Mouse (Mus musculus) neural tube, embryonic 11.5 days (tissue): ENCODE data around the gene Gm49366. TPM values are rescaled to one million over a fixed set of nuclear protein-coding genes. Genes with fewer than 3 reads are reported as not detected.
A peak's percentile ranks its signal among the peaks of the same experiment; 100 is the strongest.
"Not testable (repeated sequence)": the region's sequence is repeated elsewhere in the genome, so short reads cannot be mapped to it uniquely, and the experiment has no call there.

ENCODE experiments used
- ATAC-seq: fragments of 200-750 bp; cut with Nextera tagmentation; 2 replicates; pipeline ENCODE4 v1.8.0; 2017; ENCODE audit warnings: moderate number of reproducible peaks, mild to moderate bottlenecking, moderate TSS enrichment, moderate library complexity; ENCODE audit not compliant: insufficient read depth, low FRiP score, low TSS enrichment
- DNase-seq: peaks from one replicate; pipeline ENCODE4 v3.0.0-alpha.2; 2015; ENCODE audit warnings: low spot score
- H3K27ac ChIP-seq: fragments of 300-500 bp; sonication (generic); 2 replicates; pipeline ENCODE4 v1.5.1; 2014; ENCODE audit warnings: low read depth, mild to moderate bottlenecking, low read length
- H3K27me3 ChIP-seq: fragments of 300-500 bp; sonication (generic); 2 replicates; pipeline ENCODE4 v1.6.1; 2014; ENCODE audit warnings: mild to moderate bottlenecking, low read length, mixed read lengths; ENCODE audit not compliant: control insufficient read depth, insufficient read depth
- H3K36me3 ChIP-seq: fragments of 300-500 bp; sonication (generic); 2 replicates; pipeline ENCODE4 v1.6.1; 2014; ENCODE audit warnings: mild to moderate bottlenecking, low read length, moderate library complexity, mixed read lengths; ENCODE audit not compliant: control insufficient read depth, insufficient read depth
- H3K4me1 ChIP-seq: fragments of 300-500 bp; sonication (generic); 2 replicates; pipeline ENCODE4 v1.6.1; 2014; ENCODE audit warnings: low read length, mixed read lengths; ENCODE audit not compliant: control insufficient read depth, insufficient read depth
- H3K4me2 ChIP-seq: fragments of 300-500 bp; sonication (generic); 2 replicates; pipeline ENCODE4 v1.6.1; 2014; ENCODE audit warnings: low read depth, mild to moderate bottlenecking, moderate library complexity
- H3K4me3 ChIP-seq: fragments of 300-500 bp; sonication (generic); 2 replicates; pipeline ENCODE4 v1.5.1; 2014; ENCODE audit warnings: low read depth, low read length
- H3K9ac ChIP-seq: fragments of 300-500 bp; sonication (generic); 2 replicates; pipeline ENCODE4 v1.6.1; 2014; ENCODE audit warnings: mild to moderate bottlenecking, low read length
- H3K9me3 ChIP-seq: fragments of 300-500 bp; sonication (generic); 2 replicates; pipeline ENCODE4 v1.6.1; 2016; ENCODE audit warnings: low read length; ENCODE audit not compliant: control insufficient read depth
- WGBS: fragments of 180-500 bp; shearing (Covaris S2); extraction: QIAGEN DNeasy Blood & Tissue Kit; methylation state at CpG from one replicate; pipeline ENCODE4 v1.1.7; 2014; 5-methylcytosine and 5-hydroxymethylcytosine counted together
- polyA plus RNA-seq: library from polyadenylated mRNA; unstranded; fragments of >200 nt; fragmentation: Nextera tagmentation; extraction: Ambion mirVana; gene quantifications from 2 replicates; pipeline ENCODE4 v1.2.1, GENCODE M21; 2014

The Gm49366 gene
- polyA plus RNA-seq, 1 experiment from 2014 or later: not detected

DNA sequence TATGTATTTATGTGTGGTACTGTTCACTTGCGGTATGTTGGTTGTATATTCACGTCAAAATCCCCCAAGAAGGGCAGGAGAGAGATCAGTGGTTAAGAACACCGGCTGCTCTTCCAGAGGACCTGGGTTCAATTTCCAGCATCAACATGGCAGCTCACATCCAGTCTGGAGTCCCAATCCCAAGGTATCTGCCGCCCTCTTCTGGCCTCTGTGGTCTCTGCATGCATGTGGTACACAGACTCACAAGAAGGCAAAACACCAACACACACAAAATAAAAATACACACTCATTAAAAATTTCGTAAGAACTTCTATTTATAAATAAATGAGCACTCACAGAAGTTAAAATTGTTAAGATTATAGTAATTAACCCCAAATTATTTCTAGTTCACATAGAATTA, 24.5 kb downstream of the Gm49366 start:
- WGBS: 72% methylated on average over 5 of the region's 5 CpGs
- no peak overlapping the region for H3K9ac ChIP-seq
- no peak for DNase-seq

DNA sequence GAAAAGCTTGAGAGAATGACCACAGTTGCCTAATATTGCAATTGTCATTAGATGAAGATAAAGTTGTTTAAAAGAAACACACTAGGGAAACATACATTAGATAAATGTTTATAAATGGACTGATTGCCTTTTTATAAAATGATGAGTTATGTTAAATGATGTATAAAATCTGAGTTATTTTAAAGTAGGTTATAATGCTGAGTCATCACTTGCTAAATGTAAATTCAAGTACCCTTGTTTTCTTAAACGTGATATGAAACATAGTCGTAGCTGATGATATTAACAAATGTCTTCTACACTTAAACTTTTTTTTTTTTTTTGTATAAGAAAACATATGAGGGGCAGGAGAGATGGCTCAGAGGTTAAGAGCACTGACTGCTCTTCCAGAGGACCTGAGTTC, 25.1 kb downstream of the Gm49366 start:
- H3K9me3 ChIP-seq: no peaks in the 10 kb centered on the region
- no peak overlapping the region for H3K27ac ChIP-seq
- DNase-seq (no peak), ATAC-seq (no peak)
- no peaks in the 10 kb centered on the region for H3K4me1 ChIP-seq
- no peak overlapping the region for H3K4me2 ChIP-seq
- no peaks in the 10 kb centered on the region for H3K36me3 ChIP-seq
- H3K27me3 ChIP-seq: peaks cover 8% of the 10 kb centered on the region
- no peak overlapping the region for H3K9ac ChIP-seq
- WGBS: 84% methylated on average over 2 of the region's 2 CpGs
- no peak overlapping the region for H3K4me3 ChIP-seq

More for the DNA sequence above, 24.5 kb downstream of the Gm49366 start:
- H3K9me3 ChIP-seq: no peaks in the 10 kb centered on the region
- no peaks in the 10 kb centered on the region for H3K4me1 ChIP-seq
- H3K36me3 ChIP-seq: no peaks in the 10 kb centered on the region
- no peak overlapping the region for H3K27ac ChIP-seq
- peaks cover 2% of the 10 kb centered on the region; the same call in 1 of the 2 replicates for H3K27me3 ChIP-seq
- H3K4me2 ChIP-seq: no peak overlapping the region
- H3K4me3 ChIP-seq: no peak overlapping the region
- no peak for ATAC-seq

DNA sequence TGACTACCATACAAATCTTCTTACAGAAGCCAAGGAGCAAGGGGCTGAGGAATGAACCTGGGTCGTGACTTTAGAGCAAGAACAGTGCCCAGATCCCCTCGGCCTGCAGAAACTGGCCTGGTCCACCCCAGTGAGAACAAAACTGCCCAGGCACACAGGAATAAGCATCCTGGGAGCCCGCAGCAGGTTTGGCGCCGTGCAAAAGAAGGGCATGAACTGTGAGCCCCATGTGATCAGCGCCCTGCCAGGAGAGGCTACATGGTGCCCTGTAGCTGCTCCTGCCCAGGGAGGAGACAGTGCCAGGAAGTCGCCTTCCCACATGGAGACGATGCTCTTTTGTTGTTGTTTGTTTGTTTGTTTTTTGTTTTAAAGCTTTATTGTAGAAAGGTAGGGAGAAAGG, 25.9 kb downstream of the Gm49366 start:
- no peak for ATAC-seq
- Histone ChIP-seq H3K27me3 (peaks cover 13% of the 10 kb centered on the region), H3K4me2 (no peak overlapping the region), H3K27ac (no peak overlapping the region), H3K9me3 (no peaks in the 10 kb centered on the region), H3K4me1 (no peaks in the 10 kb centered on the region), H3K36me3 (no peaks in the 10 kb centered on the region), H3K4me3 (no peak overlapping the region), H3K9ac (no peak overlapping the region)
- DNase-seq: no peak
- WGBS: 77% methylated on average over 8 of the region's 8 CpGs

GRCm38 (mm10) chr12:84067752-84068151, 29.0 kb downstream of the Gm49366 start:
- WGBS: 88% methylated on average over 4 of the region's 4 CpGs
- no peaks in the 10 kb centered on the region for H3K4me1 ChIP-seq
- no peak overlapping the region for H3K9ac ChIP-seq
- no peak for DNase-seq
- H3K4me3 ChIP-seq: no peak overlapping the region
- no peak for ATAC-seq
- no peaks in the 10 kb centered on the region for H3K36me3 ChIP-seq
- H3K27me3 ChIP-seq: peaks cover 22% of the 10 kb centered on the region
- no peak overlapping the region for H3K27ac ChIP-seq
- H3K4me2 ChIP-seq: no peak overlapping the region
- H3K9me3 ChIP-seq: no peaks in the 10 kb centered on the region

DNA sequence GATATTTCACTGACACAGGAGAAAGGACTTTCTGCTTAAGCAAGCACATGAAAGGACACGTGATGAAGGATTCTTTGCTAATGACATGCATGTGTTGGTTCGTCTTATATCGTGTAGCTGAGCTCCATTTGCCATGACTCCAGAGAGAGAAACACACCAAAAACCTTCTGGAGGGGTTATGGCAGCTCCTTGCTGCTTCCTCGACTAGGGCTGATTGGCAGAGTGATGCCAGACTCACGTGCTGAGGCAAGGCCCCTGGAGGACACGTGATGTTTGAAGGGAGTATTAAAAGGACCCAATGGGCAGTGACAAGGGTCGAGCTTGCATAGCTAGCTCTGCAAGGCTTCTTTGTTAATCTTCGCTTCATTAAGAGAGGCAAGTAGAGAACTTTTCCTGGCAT, 29.6 kb downstream of the Gm49366 start:
- WGBS: 76% methylated on average over 8 of the region's 8 CpGs
- no peaks in the 10 kb centered on the region for H3K36me3 ChIP-seq
- H3K9me3 ChIP-seq: no peaks in the 10 kb centered on the region
- no peak for ATAC-seq
- no peak for DNase-seq
- H3K9ac ChIP-seq: no peak overlapping the region
- peaks cover 22% of the 10 kb centered on the region for H3K27me3 ChIP-seq
- H3K4me1 ChIP-seq: no peaks in the 10 kb centered on the region
- H3K4me2 ChIP-seq: no peak overlapping the region
- H3K27ac ChIP-seq: no peak overlapping the region
- no peak overlapping the region for H3K4me3 ChIP-seq

GRCm38 (mm10) chr12:84068986-84069385, 30.3 kb downstream of the Gm49366 start, which contains the start of gene Acot5:
Gene Acot5, plus strand, starts transcription at chr12:84069325.
- ATAC-seq: no peak
- H3K4me1 ChIP-seq: no peaks in the 10 kb centered on the region
- H3K9ac ChIP-seq: no peak within 1 kb of the TSS; the same call in 1 of the 2 replicates
- DNase-seq: no peak
- peaks cover 22% of the 10 kb centered on the region for H3K27me3 ChIP-seq
- H3K27ac ChIP-seq: no peak within 1 kb of the TSS
- H3K4me3 ChIP-seq: peak within 1 kb of the TSS; percentile 33
- 64% methylated on average over 9 of the region's 9 CpGs for WGBS
- H3K36me3 ChIP-seq: no peaks in the 10 kb centered on the region
- peak within 1 kb of the TSS; percentile 52 for H3K4me2 ChIP-seq
- no peaks in the 10 kb centered on the region for H3K9me3 ChIP-seq

DNA sequence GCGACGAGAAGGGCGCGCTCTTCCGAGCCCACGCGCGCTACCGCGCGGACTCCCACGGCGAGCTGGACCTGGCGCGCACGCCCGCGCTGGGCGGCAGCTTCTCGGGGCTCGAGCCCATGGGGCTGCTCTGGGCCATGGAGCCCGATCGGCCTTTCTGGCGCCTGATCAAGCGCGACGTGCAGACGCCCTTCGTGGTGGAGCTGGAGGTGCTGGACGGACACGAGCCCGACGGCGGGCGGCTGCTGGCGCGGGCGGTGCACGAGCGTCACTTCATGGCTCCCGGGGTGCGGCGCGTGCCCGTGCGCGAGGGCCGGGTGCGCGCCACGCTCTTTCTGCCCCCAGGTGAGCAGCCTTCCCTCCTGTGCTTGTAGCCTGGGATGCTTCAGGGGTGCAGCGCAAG, 30.8 kb downstream of the Gm49366 start:
- peak; percentile 17 for DNase-seq
- H3K27me3 ChIP-seq: peaks cover 22% of the 10 kb centered on the region
- not testable (repeated sequence) for H3K36me3 ChIP-seq, ATAC-seq, H3K27ac ChIP-seq, H3K9ac ChIP-seq, H3K4me1 ChIP-seq, H3K9me3 ChIP-seq
- peak overlapping the region; percentile 52 for H3K4me2 ChIP-seq
- 2% methylated on average over 28 of the region's 52 CpGs for WGBS
- H3K4me3 ChIP-seq: peak overlapping the region; percentile 33

- H3K9ac ChIP-seq: no peak overlapping the region
- no peaks in the 10 kb centered on the region for H3K36me3 ChIP-seq
- H3K4me2 ChIP-seq: no peak overlapping the region
- H3K4me1 ChIP-seq: no peaks in the 10 kb centered on the region
- DNase-seq (no peak), ATAC-seq (no peak)
- no peak overlapping the region for H3K4me3 ChIP-seq
- H3K27me3 ChIP-seq: peaks cover 22% of the 10 kb centered on the region
- WGBS: 90% methylated on average over 2 of the region's 2 CpGs
- no peaks in the 10 kb centered on the region for H3K9me3 ChIP-seq
- H3K27ac ChIP-seq: no peak overlapping the region
Observed at GRCm38 (mm10) chr12:84071696-84072095, 33.0 kb downstream of the Gm49366 start.

GRCm38 (mm10) chr12:84077371-84077990, 38.7 kb downstream of the Gm49366 start:
- ATAC-seq: no peak
- 94% methylated on average over 4 of the region's 4 CpGs for WGBS
- no peak for DNase-seq

More at GRCm38 (mm10) chr12:84077371-84077990, 38.7 kb downstream of the Gm49366 start:
- Histone ChIP-seq H3K9me3 (no peaks in the 10 kb centered on the region), H3K27ac (no peak overlapping the region), H3K36me3 (no peaks in the 10 kb centered on the region), H3K4me1 (no peaks in the 10 kb centered on the region), H3K27me3 (no peaks in the 10 kb centered on the region), H3K4me3 (no peak overlapping the region), H3K4me2 (no peak overlapping the region), H3K9ac (no peak overlapping the region)
